Mouse (Mus musculus) brown adipose tissue, adult 24 weeks (tissue): ENCODE measurements around the gene Pgbd5. TPM values are rescaled to one million over a fixed set of nuclear protein-coding genes. Genes with fewer than 3 reads are reported as not detected.
"Not testable (repeated sequence)": the region's sequence is repeated elsewhere in the genome, so short reads cannot be mapped to it uniquely, and the experiment has no call there.

Experiments used
- H3K27ac ChIP-seq: fragments of 200-500 bp; replicated peaks from 2 replicates; pipeline ENCODE4 v1.5.1; 2012; ENCODE audit warnings: low read depth, mild to moderate bottlenecking, low read length
- H3K4me1 ChIP-seq: fragments of 200-500 bp; 2 replicates; pipeline ENCODE4 v1.6.1; 2012; ENCODE audit warnings: low read length, mixed read lengths; ENCODE audit not compliant: control insufficient read depth, insufficient read depth, insufficient read length
- H3K4me3 ChIP-seq: fragments of 200-500 bp; 2 replicates; pipeline ENCODE4 v1.5.1; 2012; ENCODE audit warnings: low read depth, mild to moderate bottlenecking, low read length, moderate library complexity; ENCODE audit not compliant: insufficient read depth
- polyA plus RNA-seq: library from polyadenylated mRNA; stranded (reverse); fragments of >200 nt; gene quantifications from 2 replicates; pipeline ENCODE4 v1.2.4, GENCODE M21; 2012; ENCODE audit not compliant: missing spikeins, insufficient read depth, insufficient read length

The Pgbd5 gene
- polyA plus RNA-seq, 1 experiment = not detected

- Histone ChIP-seq H3K27ac (no peak overlapping the region), H3K4me3 (no peak overlapping the region), H3K4me1 (no peaks in the 10 kb centered on the region)
These were observed 9.7 kb upstream of the Pgbd5 start for GRCm38 (mm10) chr8:124448962-124449670.

- no peaks in the 10 kb centered on the region for H3K4me1 ChIP-seq
- no peak overlapping the region for H3K27ac ChIP-seq
- no peak overlapping the region for H3K4me3 ChIP-seq
These were observed 2.7 kb downstream of the Pgbd5 start for GRCm38 (mm10) chr8:124436741-124437140.

GRCm38 (mm10) chr8:124435707-124436243 is 3.7 kb downstream of the Pgbd5 start:
- no peaks in the 10 kb centered on the region for H3K4me1 ChIP-seq
- no peak overlapping the region for H3K27ac ChIP-seq
- H3K4me3 ChIP-seq = no peak overlapping the region

- no peak overlapping the region for H3K4me3 ChIP-seq
- no peaks in the 10 kb centered on the region for H3K4me1 ChIP-seq
- H3K27ac ChIP-seq = no peak overlapping the region
These were observed 4.3 kb downstream of the Pgbd5 start for GRCm38 (mm10) chr8:124435170-124435569.

- Histone ChIP-seq H3K4me1 (no peaks in the 10 kb centered on the region), H3K27ac (no peak overlapping the region), H3K4me3 (peak overlapping the region; percentile 49)
These were observed 5.2 kb downstream of the Pgbd5 start for GRCm38 (mm10) chr8:124434126-124434790.

GRCm38 (mm10) chr8:124433451-124434125 is 5.9 kb downstream of the Pgbd5 start:
- no peaks in the 10 kb centered on the region for H3K4me1 ChIP-seq
- no peak overlapping the region for H3K27ac ChIP-seq
- H3K4me3 ChIP-seq = peak overlapping the region; percentile 49

GRCm38 (mm10) chr8:124430881-124431280 is 8.6 kb downstream of the Pgbd5 start:
- Histone ChIP-seq H3K4me3 (no peak overlapping the region), H3K27ac (no peak overlapping the region), H3K4me1 (no peaks in the 10 kb centered on the region)

GRCm38 (mm10) chr8:124429417-124429816 is 10.0 kb downstream of the Pgbd5 start:
- Histone ChIP-seq H3K4me3 (no peak overlapping the region), H3K4me1 (no peaks in the 10 kb centered on the region), H3K27ac (no peak overlapping the region)

- not testable (repeated sequence) for H3K27ac ChIP-seq
These were observed 10.7 kb downstream of the Pgbd5 start for GRCm38 (mm10) chr8:124428721-124429120.

GRCm38 (mm10) chr8:124421413-124421812 is 18.0 kb downstream of the Pgbd5 start:
- no peaks in the 10 kb centered on the region for H3K4me1 ChIP-seq
- H3K4me3 ChIP-seq = no peak overlapping the region
- H3K27ac ChIP-seq = no peak overlapping the region

More at GRCm38 (mm10) chr8:124428721-124429120, 10.7 kb downstream of the Pgbd5 start:
- not testable (repeated sequence) for H3K4me1 ChIP-seq, H3K4me3 ChIP-seq

- no peak overlapping the region for H3K4me3 ChIP-seq
- H3K27ac ChIP-seq = no peak overlapping the region
- no peaks in the 10 kb centered on the region for H3K4me1 ChIP-seq
These were observed 20.5 kb downstream of the Pgbd5 start for GRCm38 (mm10) chr8:124418927-124419326.

GRCm38 (mm10) chr8:124418185-124418584 is 21.3 kb downstream of the Pgbd5 start:
- Histone ChIP-seq H3K4me1 (no peaks in the 10 kb centered on the region), H3K4me3 (no peak overlapping the region), H3K27ac (no peak overlapping the region)

- Histone ChIP-seq H3K4me1 (no peaks in the 10 kb centered on the region), H3K27ac (no peak overlapping the region), H3K4me3 (no peak overlapping the region)
These were observed 22.8 kb downstream of the Pgbd5 start for GRCm38 (mm10) chr8:124416646-124417045.

- no peaks in the 10 kb centered on the region for H3K4me1 ChIP-seq
- H3K4me3 ChIP-seq = no peak overlapping the region
- no peak overlapping the region for H3K27ac ChIP-seq
These were observed 23.7 kb downstream of the Pgbd5 start for GRCm38 (mm10) chr8:124415789-124416188.

GRCm38 (mm10) chr8:124415002-124415401 is 24.5 kb downstream of the Pgbd5 start:
- Histone ChIP-seq H3K4me3 (no peak overlapping the region), H3K27ac (no peak overlapping the region)

More at GRCm38 (mm10) chr8:124415002-124415401, 24.5 kb downstream of the Pgbd5 start:
- H3K4me1 ChIP-seq = no peaks in the 10 kb centered on the region
